Mouse (Mus musculus) MEL (cell line): ENCODE measurements at regions not wholly inside any gene's neighbourhood (a gene's known extent, or its start where the extent isn't known, plus 50 kb on each side); places are given as distances from the start of the nearest gene placed in this dataset.

Experiments used
- DNase-seq: peaks from one replicate; pipeline ENCODE4 v3.0.0; 2011; ENCODE audit warnings: low read depth, low spot score
- H3K27ac ChIP-seq: 2 replicates; pipeline ENCODE4 v1.5.1; 2012; ENCODE audit warnings: low read depth, mild to moderate bottlenecking, control low read depth, low read length, moderate library complexity; ENCODE audit not compliant: control insufficient read depth
- H3K27me3 ChIP-seq, 2 experiments: fragments of 150-350 bp in 1 of 2; sonication (generic) in 1 of 2; 2 replicates each; pipeline ENCODE4 v1.6.1; 2012; ENCODE audit warnings: low read length in 2 of 2, mild to moderate bottlenecking in 2 of 2, improper control_type of control experiment in 1 of 2, moderate library complexity in 1 of 2; ENCODE audit not compliant: insufficient read depth in 2 of 2, control insufficient read depth in 1 of 2
- H3K36me3 ChIP-seq, 2 experiments: 2 replicates each; pipeline ENCODE4 v1.6.1; 2012 to 2014; ENCODE audit warnings: low read length in 2 of 2, improper control_type of control experiment in 1 of 2, inconsistent platforms in 1 of 2, mild to moderate bottlenecking in 1 of 2; ENCODE audit not compliant: insufficient read depth in 2 of 2, control insufficient read depth in 1 of 2
- H3K4me1 ChIP-seq, 2 experiments: fragments of 150-350 bp in 1 of 2; sonication (generic) in 1 of 2; 2 replicates each; pipeline ENCODE4 v1.6.1; 2012; ENCODE audit warnings: low read length in 2 of 2, improper control_type of control experiment in 1 of 2, mild to moderate bottlenecking in 1 of 2; ENCODE audit not compliant: insufficient read depth in 2 of 2, control insufficient read depth in 1 of 2
- H3K4me3 ChIP-seq, 2 experiments: fragments of 150-350 bp in 1 of 2; sonication (generic) in 1 of 2; 2 replicates each; pipeline ENCODE4 v1.5.1; 2012; ENCODE audit warnings: low read depth in 2 of 2, low read length in 2 of 2, mild to moderate bottlenecking in 2 of 2, moderate library complexity in 2 of 2, control low read depth in 1 of 2, improper control_type of control experiment in 1 of 2; ENCODE audit not compliant: control insufficient read depth in 1 of 2, insufficient read depth in 1 of 2
- H3K79me2 ChIP-seq: 2 replicates; pipeline ENCODE4 v1.6.1; 2012; ENCODE audit warnings: mild to moderate bottlenecking, low read length, moderate library complexity; ENCODE audit not compliant: control insufficient read depth, poor library complexity, insufficient read depth
- H3K9ac ChIP-seq: 2 replicates; pipeline ENCODE4 v1.6.1; 2012; ENCODE audit warnings: low read depth, mild to moderate bottlenecking, control low read depth, low read length, moderate library complexity; ENCODE audit not compliant: control insufficient read depth, poor library complexity, severe bottlenecking
- H3K9me3 ChIP-seq: fragments of 150-350 bp; sonication (generic); replicated peaks from 2 replicates; pipeline ENCODE4 v1.6.1; 2012; ENCODE audit warnings: mild to moderate bottlenecking, low read length, improper control_type of control experiment, moderate library complexity; ENCODE audit not compliant: insufficient read depth
- BHLHE40 ChIP-seq: IDR thresholded peaks from 2 replicates; pipeline ENCODE4 v1.6.1; 2012; ENCODE audit warnings: low read depth, mild to moderate bottlenecking, inconsistent platforms, low read length, improper control_type of control experiment, borderline replicate concordance
- CHD1 ChIP-seq: IDR thresholded peaks from 2 replicates; pipeline ENCODE4 v1.6.1; 2012; ENCODE audit warnings: low read depth, mild to moderate bottlenecking, inconsistent platforms, low read length, improper control_type of control experiment
- EP300 ChIP-seq, 2 experiments: IDR thresholded peaks; 2 replicates each; pipeline ENCODE4 v1.6.1; 2011; ENCODE audit warnings: improper control_type of control experiment in 2 of 2, low read length in 2 of 2, low read depth in 1 of 2, mild to moderate bottlenecking in 1 of 2
- ETS1 ChIP-seq: IDR thresholded peaks from 2 replicates; pipeline ENCODE4 v1.6.1; 2012; ENCODE audit warnings: low read depth, mild to moderate bottlenecking, inconsistent platforms, low read length, improper control_type of control experiment, moderate library complexity
- GABPA ChIP-seq: IDR thresholded peaks from 2 replicates; pipeline ENCODE4 v1.6.1; 2012; ENCODE audit warnings: low read depth, mild to moderate bottlenecking, inconsistent platforms, low read length, improper control_type of control experiment, moderate library complexity
- HCFC1 ChIP-seq: IDR thresholded peaks from 2 replicates; pipeline ENCODE4 v1.6.1; 2012; ENCODE audit warnings: low read depth, mild to moderate bottlenecking, inconsistent platforms, low read length, improper control_type of control experiment, moderate library complexity
- JUND ChIP-seq: IDR thresholded peaks from 2 replicates; pipeline ENCODE4 v1.6.1; 2011; ENCODE audit warnings: low read depth, mild to moderate bottlenecking, improper control_type of control experiment, low read length
- MAX ChIP-seq: IDR thresholded peaks from 2 replicates; pipeline ENCODE4 v1.6.1; 2011; ENCODE audit warnings: low read length, improper control_type of control experiment
- MEF2A ChIP-seq: IDR thresholded peaks from 2 replicates; pipeline ENCODE4 v1.6.1; 2014; ENCODE audit warnings: low read depth, mild to moderate bottlenecking, inconsistent platforms, low read length, improper control_type of control experiment; ENCODE audit not compliant: poor library complexity, insufficient replicate concordance, severe bottlenecking; ENCODE audit errors: extremely low read depth
- MXI1 ChIP-seq: IDR thresholded peaks from 2 replicates; pipeline ENCODE4 v1.6.1; 2011; ENCODE audit warnings: mild to moderate bottlenecking, low read depth, low read length, improper control_type of control experiment
- POLR2AphosphoS2 ChIP-seq: IDR thresholded peaks from 2 replicates; pipeline ENCODE4 v1.6.1; 2011; ENCODE audit warnings: low read length, improper control_type of control experiment
- RAD21 ChIP-seq: IDR thresholded peaks from 2 replicates; pipeline ENCODE4 v1.6.1; 2011; ENCODE audit warnings: mild to moderate bottlenecking, low read depth, low read length, improper control_type of control experiment
- SIN3A ChIP-seq: IDR thresholded peaks from 2 replicates; pipeline ENCODE4 v1.6.1; 2012; ENCODE audit warnings: low read length, improper control_type of control experiment, inconsistent platforms
- SMC3 ChIP-seq: IDR thresholded peaks from 2 replicates; pipeline ENCODE4 v1.6.1; 2011; ENCODE audit warnings: low read depth, low read length, improper control_type of control experiment
- ZMIZ1 ChIP-seq: IDR thresholded peaks from 2 replicates; pipeline ENCODE4 v1.6.1; 2012; ENCODE audit warnings: low read depth, mild to moderate bottlenecking, inconsistent platforms, low read length, improper control_type of control experiment, moderate library complexity

DNA sequence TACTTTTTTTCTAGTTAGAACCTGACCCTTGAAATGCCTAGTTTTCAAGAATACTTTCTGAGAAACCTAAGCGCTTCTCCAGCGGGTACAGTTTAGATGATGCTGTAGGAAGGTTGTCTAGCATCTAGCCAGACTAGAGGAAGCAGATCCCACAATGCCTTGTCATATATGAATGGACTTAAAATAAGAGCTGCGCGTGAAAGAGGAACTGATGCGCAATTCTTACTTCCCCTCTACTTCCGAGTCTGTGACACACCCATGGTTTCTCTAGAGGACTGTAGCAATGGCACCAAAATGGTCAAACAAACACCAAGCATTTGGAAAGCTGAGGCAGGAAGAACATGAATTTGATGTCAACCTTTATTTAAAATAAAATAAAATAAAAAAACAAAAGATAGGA, 167.6 kb upstream of the Tyw5 start:
- H3K4me3 ChIP-seq = no peak overlapping the region
- H3K9me3 ChIP-seq = no peaks in the 10 kb centered on the region
- H3K4me1 ChIP-seq = no peaks in the 10 kb centered on the region
- no peaks in the 10 kb centered on the region for H3K27me3 ChIP-seq
- TF ChIP-seq GABPA = no peak
- no peaks in the 10 kb centered on the region for H3K79me2 ChIP-seq
- H3K36me3 ChIP-seq = no peaks in the 10 kb centered on the region
- peak; percentile 4 for DNase-seq
- H3K9ac ChIP-seq = no peak overlapping the region
- H3K27ac ChIP-seq = no peak overlapping the region

GRCm38 (mm10) chr1:57576066-57576753, 169.3 kb upstream of the Tyw5 start:
- Histone ChIP-seq H3K4me3 (no peak overlapping the region), H3K27me3 (no peaks in the 10 kb centered on the region), H3K79me2 (no peaks in the 10 kb centered on the region), H3K27ac (no peak overlapping the region), H3K9ac (no peak overlapping the region), H3K4me1 (no peaks in the 10 kb centered on the region), H3K9me3 (no peaks in the 10 kb centered on the region), H3K36me3 (no peaks in the 10 kb centered on the region)
- DNase-seq = peak; percentile 10
- no peak for TF ChIP-seq MEF2A
- no peak for TF ChIP-seq ZMIZ1
- TF ChIP-seq JUND = no peak
- TF ChIP-seq ETS1 = no peak

- no peaks in the 10 kb centered on the region for H3K36me3 ChIP-seq
- H3K9me3 ChIP-seq = no peaks in the 10 kb centered on the region
- no peak for DNase-seq
- no peak overlapping the region for H3K27ac ChIP-seq
- no peak overlapping the region for H3K4me3 ChIP-seq
- H3K79me2 ChIP-seq = no peaks in the 10 kb centered on the region
- H3K27me3 ChIP-seq = no peaks in the 10 kb centered on the region
- no peaks in the 10 kb centered on the region for H3K4me1 ChIP-seq
- H3K9ac ChIP-seq = no peak overlapping the region
- TF ChIP-seq MAX (no peak), POLR2AphosphoS2 (no peak), SIN3A (no peak), RAD21 (no peak), EP300 (IDR thresholded peaks at IDR 0.05; ENCODE audit: low read depth in 1 of 2, low read length in 2 of 2) (no peak), HCFC1 (no peak), SMC3 (no peak), MXI1 (no peak), BHLHE40 (no peak), CHD1 (no peak)
Measured at GRCm38 (mm10) chr1:57579086-57579485, 172.2 kb upstream of the Tyw5 start.
